Mouse (Mus musculus) bone marrow macrophage, adult 2 months (primary cell): ENCODE results near the gene Arhgef12.

Experiments
- CTCF ChIP-seq: IDR thresholded peaks from 2 replicates; pipeline ENCODE4 v1.5.1; 2012; ENCODE audit warnings: low read depth, mild to moderate bottlenecking, low read length, moderate library complexity
- POLR2A ChIP-seq: IDR thresholded peaks from 2 replicates; pipeline ENCODE4 v1.6.1; 2012; ENCODE audit warnings: mild to moderate bottlenecking, low read depth, low read length, borderline replicate concordance

DNA sequence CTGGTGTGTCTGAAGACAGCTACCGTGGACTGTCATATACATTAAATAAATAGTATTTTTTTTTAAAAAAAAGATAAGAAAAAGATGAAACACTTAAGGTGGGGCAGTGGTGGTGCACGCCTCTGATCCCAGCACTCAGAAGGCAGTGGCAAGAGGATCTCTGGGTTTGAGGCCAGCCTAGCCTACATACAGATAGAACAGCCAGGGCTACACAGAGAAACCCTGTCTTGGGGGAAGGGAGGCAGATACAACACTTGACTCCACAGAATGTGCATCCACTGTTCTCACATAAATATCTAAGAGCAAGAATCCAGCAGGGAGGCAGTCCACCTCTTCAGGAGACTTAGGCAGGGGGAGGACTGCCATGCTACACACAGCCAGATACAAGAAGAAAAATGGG is 4.1 kb downstream of the Arhgef12 start:
- TF ChIP-seq POLR2A = no peak
- no peak for TF ChIP-seq CTCF
